Mouse (Mus musculus) left cerebral cortex, postnatal 36 days (tissue): Measurements from ENCODE around the gene Cep126. TPM values are rescaled to one million over a fixed set of nuclear protein-coding genes. Genes with fewer than 3 reads are reported as not detected.

Experiments
- DNase-seq, 2 experiments: peaks; one replicate each; pipeline ENCODE4 v3.0.0; 2021 to 2022; ENCODE audit warnings: low spot score in 2 of 2, mixed read lengths in 1 of 2
- intact Hi-C: fragments of 180-260 bp; cut with DNase I; formaldehyde crosslinking; loops from one replicate; pipeline ENCODE4 v1.15.1; 2025
- total RNA-seq, 2 experiments: library from RNA; stranded (reverse); gene quantifications; 2 replicates each; pipeline ENCODE4 v1.2.3; 2021

The Cep126 gene
- 10 to 100 TPM; 19.4 to 20.6 TPM for total RNA-seq

GRCm38 (mm10) chr9:8134117-8134574 lies at the start of gene Cep126:
Cep126 (minus strand) TSS chr9:8134294.
- DNase-seq = peak; percentile 75 to 86
- intact Hi-C loops = loop anchor here (5.0 kb wide), 1 partner anchor 92 kb away; the partner anchor contains the start of gene Cfap300

- no peak for DNase-seq
- intact Hi-C loops = no loop called here
Observed at GRCm38 (mm10) chr9:8179554-8179953, 45.5 kb upstream of the Cep126 start.

GRCm38 (mm10) chr9:8177099-8177498 lies 43.0 kb upstream of the Cep126 start:
- peak; percentile 6 to 10 for DNase-seq
- intact Hi-C loops = no loop called here

GRCm38 (mm10) chr9:8157011-8157410 lies 22.9 kb upstream of the Cep126 start:
- DNase-seq = no peak
- intact Hi-C loops = no loop called here

GRCm38 (mm10) chr9:8139501-8139900 lies 5.4 kb upstream of the Cep126 start:
- intact Hi-C loops = no loop called here
- no peak for DNase-seq

GRCm38 (mm10) chr9:8133586-8134115 lies 443 bp downstream of the Cep126 start:
- intact Hi-C loops = loop anchor here (5.0 kb wide), 1 partner anchor 91 kb away; the partner anchor contains the start of gene Cfap300
- no peak for DNase-seq

GRCm38 (mm10) chr9:8123495-8123894 lies 10.6 kb downstream of the Cep126 start:
- intact Hi-C loops = no loop called here
- no peak for DNase-seq

- DNase-seq = no peak
- intact Hi-C loops = no loop called here
Observed at GRCm38 (mm10) chr9:8114516-8114915, 19.6 kb downstream of the Cep126 start.

GRCm38 (mm10) chr9:8103050-8103449 lies 31.0 kb downstream of the Cep126 start:
- no peak for DNase-seq
- intact Hi-C loops = no loop called here

- intact Hi-C loops = no loop called here
Observed at GRCm38 (mm10) chr9:8100962-8101361, 33.1 kb downstream of the Cep126 start.

GRCm38 (mm10) chr9:8078882-8079281 lies 55.2 kb downstream of the Cep126 start:
- intact Hi-C loops = no loop called here
- DNase-seq = no peak

More at GRCm38 (mm10) chr9:8100962-8101361, 33.1 kb downstream of the Cep126 start:
- no peak for DNase-seq

GRCm38 (mm10) chr9:8074345-8074744 lies 59.7 kb downstream of the Cep126 start:
- intact Hi-C loops = no loop called here
- DNase-seq = no peak

GRCm38 (mm10) chr9:8073203-8073755 lies 60.8 kb downstream of the Cep126 start:
- no peak for DNase-seq
- intact Hi-C loops = no loop called here

- DNase-seq = no peak
- intact Hi-C loops = no loop called here
Observed at GRCm38 (mm10) chr9:8059636-8060035, 74.5 kb downstream of the Cep126 start.

GRCm38 (mm10) chr9:8054831-8055230 lies 79.3 kb downstream of the Cep126 start:
- DNase-seq = no peak
- intact Hi-C loops = no loop called here

GRCm38 (mm10) chr9:8043044-8043387 lies 91.1 kb downstream of the Cep126 start:
- no peak for DNase-seq
- intact Hi-C loops = loop anchor here (5.0 kb wide), 2 partner anchors 41 to 89 kb away; partner anchors contain the start of genes Cep126 and Yap1

GRCm38 (mm10) chr9:8042338-8043043 lies 91.6 kb downstream of the Cep126 start, which contains the start of gene Cfap300:
Cfap300 (minus strand) TSS chr9:8042823.
- intact Hi-C loops = loop anchor here (5.0 kb wide), 2 partner anchors 40 to 90 kb away; partner anchors contain the start of genes Cep126 and Yap1
- DNase-seq = peak; percentile 93 to 95

- DNase-seq = no peak
- intact Hi-C loops = no loop called here
Observed at GRCm38 (mm10) chr9:8035546-8035945, 98.5 kb downstream of the Cep126 start.

- intact Hi-C loops = no loop called here
- no peak for DNase-seq
Observed at GRCm38 (mm10) chr9:8035091-8035490, 99.0 kb downstream of the Cep126 start.

GRCm38 (mm10) chr9:8034143-8034542 lies 100.0 kb downstream of the Cep126 start:
- intact Hi-C loops = no loop called here
- no peak for DNase-seq

- intact Hi-C loops = no loop called here
- no peak for DNase-seq
Observed at GRCm38 (mm10) chr9:8032847-8033246, 101.2 kb downstream of the Cep126 start.
